Mouse (Mus musculus) hindbrain, embryonic 10.5 days (tissue): ENCODE data around the gene Slc25a44. TPM values are rescaled to one million over a fixed set of nuclear protein-coding genes. Genes with fewer than 3 reads are reported as not detected.
"Not testable (repeated sequence)": the region's sequence is repeated elsewhere in the genome, so short reads cannot be mapped to it uniquely, and the experiment has no call there.

Source experiments
- DNase-seq: peaks from one replicate; pipeline ENCODE4 v3.0.0-alpha.2; 2017; ENCODE audit warnings: low spot score
- H3K27ac ChIP-seq: fragments of 300-500 bp; sonication (generic); 2 replicates; pipeline ENCODE4 v1.5.1; 2016; ENCODE audit warnings: mild to moderate bottlenecking, moderate library complexity
- H3K27me3 ChIP-seq: fragments of 300-500 bp; sonication (generic); 2 replicates; pipeline ENCODE4 v1.6.1; 2016; ENCODE audit warnings: mild to moderate bottlenecking; ENCODE audit not compliant: poor library complexity, insufficient read depth, severe bottlenecking
- H3K36me3 ChIP-seq: fragments of 300-500 bp; sonication (generic); 2 replicates; pipeline ENCODE4 v1.6.1; 2016; ENCODE audit warnings: mild to moderate bottlenecking, moderate library complexity
- H3K4me1 ChIP-seq: fragments of 300-500 bp; sonication (generic); replicated peaks from 2 replicates; pipeline ENCODE4 v1.6.1; 2016; ENCODE audit warnings: mild to moderate bottlenecking
- H3K4me3 ChIP-seq: fragments of 300-500 bp; sonication (generic); 2 replicates; pipeline ENCODE4 v1.5.1; 2016; ENCODE audit warnings: mild to moderate bottlenecking, moderate library complexity
- H3K9me3 ChIP-seq: fragments of 300-500 bp; sonication (generic); 2 replicates; pipeline ENCODE4 v1.6.1; 2016; ENCODE audit warnings: mild to moderate bottlenecking, moderate library complexity
- WGBS: fragments of 180-500 bp; shearing (Covaris S2); methylation state at CpG from one replicate; pipeline ENCODE4 v1.1.7; 2016; 5-methylcytosine and 5-hydroxymethylcytosine counted together
- polyA plus RNA-seq: library from polyadenylated mRNA; unstranded; fragments of >200 nt; fragmentation: Nextera tagmentation; extraction: Ambion mirVana; gene quantifications from 2 replicates; pipeline ENCODE4 v1.2.1, GENCODE M21; 2016

Gene Slc25a44
- polyA plus RNA-seq, 1 experiment from 2014 or later: 20.3 TPM

- 84% methylated on average over 8 of the region's 8 CpGs for WGBS
Observed at GRCm38 (mm10) chr3:88446471-88447123, 21.7 kb upstream of the Slc25a44 start.

GRCm38 (mm10) chr3:88442888-88443287 is 17.9 kb upstream of the Slc25a44 start:
- Histone ChIP-seq H3K36me3 (peaks cover 8% of the 10 kb centered on the region; the same call in 1 of the 2 replicates), H3K9me3 (no peaks in the 10 kb centered on the region), H3K4me1 (peaks cover 33% of the 10 kb centered on the region), H3K4me3 (no peak overlapping the region), H3K27me3 (peaks cover 47% of the 10 kb centered on the region), H3K27ac (no peak overlapping the region)
- no peak for DNase-seq
- 81% methylated on average over 7 of the region's 7 CpGs for WGBS

More at GRCm38 (mm10) chr3:88446471-88447123, 21.7 kb upstream of the Slc25a44 start:
- Histone ChIP-seq H3K4me1 (peaks cover 29% of the 10 kb centered on the region), H3K36me3 (no peaks in the 10 kb centered on the region), H3K27ac (no peak overlapping the region), H3K9me3 (no peaks in the 10 kb centered on the region), H3K4me3 (no peak overlapping the region), H3K27me3 (peaks cover 43% of the 10 kb centered on the region)
- no peak for DNase-seq

GRCm38 (mm10) chr3:88442488-88442887 is 17.5 kb upstream of the Slc25a44 start:
- no peak for DNase-seq
- Histone ChIP-seq H3K4me3 (no peak overlapping the region), H3K9me3 (no peaks in the 10 kb centered on the region), H3K27ac (no peak overlapping the region), H3K36me3 (peaks cover 8% of the 10 kb centered on the region; the same call in 1 of the 2 replicates), H3K4me1 (peaks cover 33% of the 10 kb centered on the region), H3K27me3 (peaks cover 48% of the 10 kb centered on the region)
- WGBS: 84% methylated on average over 12 of the region's 12 CpGs

GRCm38 (mm10) chr3:88440500-88441381 is 15.8 kb upstream of the Slc25a44 start:
- peak overlapping the region; percentile 53; the same call in 1 of the 2 replicates for H3K27ac ChIP-seq
- H3K4me3 ChIP-seq: peak overlapping the region; percentile 36
- peak; percentile 44 for DNase-seq

GRCm38 (mm10) chr3:88439582-88439981 is 14.6 kb upstream of the Slc25a44 start:
- H3K4me3 ChIP-seq: no peak overlapping the region
- no peaks in the 10 kb centered on the region for H3K9me3 ChIP-seq
- peak overlapping the region; percentile 35; the same call in 1 of the 2 replicates for H3K27ac ChIP-seq
- DNase-seq: no peak
- peaks cover 8% of the 10 kb centered on the region; the same call in 1 of the 2 replicates for H3K36me3 ChIP-seq
- H3K27me3 ChIP-seq: peaks cover 48% of the 10 kb centered on the region
- 54% methylated on average over 4 of the region's 4 CpGs for WGBS
- H3K4me1 ChIP-seq: peaks cover 55% of the 10 kb centered on the region

More at GRCm38 (mm10) chr3:88440500-88441381, 15.8 kb upstream of the Slc25a44 start:
- Histone ChIP-seq H3K4me1 (peaks cover 51% of the 10 kb centered on the region), H3K9me3 (no peaks in the 10 kb centered on the region), H3K27me3 (peaks cover 48% of the 10 kb centered on the region), H3K36me3 (peaks cover 8% of the 10 kb centered on the region; the same call in 1 of the 2 replicates)
- 22% methylated on average over 27 of the region's 27 CpGs for WGBS

- H3K9me3 ChIP-seq: no peaks in the 10 kb centered on the region
- peaks cover 8% of the 10 kb centered on the region; the same call in 1 of the 2 replicates for H3K36me3 ChIP-seq
- no peak for DNase-seq
- peaks cover 45% of the 10 kb centered on the region for H3K27me3 ChIP-seq
- peak overlapping the region; percentile 85 for H3K27ac ChIP-seq
- 76% methylated on average over 10 of the region's 10 CpGs for WGBS
- peaks cover 55% of the 10 kb centered on the region for H3K4me1 ChIP-seq
- H3K4me3 ChIP-seq: peak overlapping the region; percentile 47
Observed at GRCm38 (mm10) chr3:88437454-88437853, 12.5 kb upstream of the Slc25a44 start.

- Histone ChIP-seq H3K4me1 (peaks cover 55% of the 10 kb centered on the region), H3K27ac (peak overlapping the region; percentile 85), H3K4me3 (peak overlapping the region; percentile 47), H3K36me3 (peaks cover 8% of the 10 kb centered on the region; the same call in 1 of the 2 replicates), H3K27me3 (peaks cover 38% of the 10 kb centered on the region), H3K9me3 (no peaks in the 10 kb centered on the region)
- WGBS: 10% methylated on average over 29 of the region's 29 CpGs
- DNase-seq: peak; percentile 82
Observed at GRCm38 (mm10) chr3:88436395-88437201, 11.7 kb upstream of the Slc25a44 start.

GRCm38 (mm10) chr3:88435515-88435914 is 10.6 kb upstream of the Slc25a44 start:
- H3K9me3 ChIP-seq: no peaks in the 10 kb centered on the region
- H3K36me3 ChIP-seq: peaks cover 8% of the 10 kb centered on the region; the same call in 1 of the 2 replicates
- no peak for DNase-seq
- 60% methylated on average over 10 of the region's 10 CpGs for WGBS
- H3K4me3 ChIP-seq: no peak overlapping the region
- peaks cover 27% of the 10 kb centered on the region for H3K27me3 ChIP-seq
- no peak overlapping the region for H3K27ac ChIP-seq
- H3K4me1 ChIP-seq: peaks cover 47% of the 10 kb centered on the region

- H3K36me3 ChIP-seq, H3K9me3 ChIP-seq, H3K27ac ChIP-seq, H3K4me3 ChIP-seq, DNase-seq, H3K27me3 ChIP-seq: not testable (repeated sequence)
- WGBS: 80% methylated on average over 8 of the region's 8 CpGs
- H3K4me1 ChIP-seq: peaks cover 11% of the 10 kb centered on the region
Observed at GRCm38 (mm10) chr3:88428639-88429038, 3.7 kb upstream of the Slc25a44 start.

GRCm38 (mm10) chr3:88427342-88427905 is 2.5 kb upstream of the Slc25a44 start:
- Histone ChIP-seq H3K4me3 (no peak overlapping the region), H3K27ac (no peak overlapping the region), H3K4me1 (peaks cover 20% of the 10 kb centered on the region), H3K36me3 (no peaks in the 10 kb centered on the region), H3K9me3 (no peaks in the 10 kb centered on the region), H3K27me3 (no peaks in the 10 kb centered on the region)
- WGBS: 85% methylated on average over 4 of the region's 4 CpGs
- no peak for DNase-seq

- no peak for DNase-seq
- Histone ChIP-seq H3K36me3 (peaks cover 7% of the 10 kb centered on the region), H3K4me1 (peaks cover 31% of the 10 kb centered on the region), H3K27ac (peak overlapping the region; percentile 83; the same call in 1 of the 2 replicates), H3K9me3 (no peaks in the 10 kb centered on the region), H3K4me3 (peak overlapping the region; percentile 79; the same call in 1 of the 2 replicates), H3K27me3 (no peaks in the 10 kb centered on the region)
- WGBS: 88% methylated on average over 10 of the region's 10 CpGs
Observed at GRCm38 (mm10) chr3:88425708-88426420, 925 bp upstream of the Slc25a44 start.
